Mouse (Mus musculus): ENCODE results near the gene Rab3d. TPM values are rescaled to one million over a fixed set of nuclear protein-coding genes. Genes with fewer than 3 reads are reported as not detected.

The Rab3d gene
- total and polyA plus RNA-seq, 2 experiments = 5.6 to 16.6 TPM

DNA sequence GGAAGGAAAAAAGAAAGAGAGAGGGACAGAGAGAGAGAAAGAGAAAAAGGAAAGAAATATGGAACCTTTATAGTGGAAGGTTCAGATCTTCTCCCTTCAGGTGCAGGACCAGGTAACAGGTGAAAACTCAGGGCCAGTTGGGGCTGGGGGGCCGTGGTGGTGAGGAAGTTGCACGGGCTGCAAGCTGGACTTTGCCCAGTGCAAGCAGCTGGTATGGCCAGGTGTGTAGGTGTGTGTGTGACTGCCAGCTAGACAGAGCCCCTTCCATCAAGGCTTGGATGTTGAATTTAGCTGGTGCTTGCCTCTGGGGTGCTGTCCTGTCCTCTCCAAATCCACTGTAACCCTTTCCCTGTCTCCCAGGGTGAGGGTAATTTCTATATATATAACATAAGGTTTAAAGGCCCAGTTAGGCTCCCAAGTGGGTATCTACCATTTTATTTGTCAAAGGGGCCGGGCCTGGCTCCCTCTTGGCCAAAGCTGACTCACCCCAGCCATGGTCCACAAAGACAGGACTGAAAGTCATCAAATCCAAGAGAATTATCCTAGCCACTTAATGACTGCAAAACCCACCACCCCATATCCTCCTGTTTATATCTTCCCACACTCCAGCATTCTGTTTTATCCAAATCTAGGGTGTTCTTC, 1.0 kb downstream of the Rab3d start:
- H3K9ac ChIP-seq (ENCODE audit: low read depth, low read length) = no peak overlapping the region
- H3K27me3 ChIP-seq (ENCODE audit: control insufficient read depth, insufficient read depth, low read length) = no peaks in the 10 kb centered on the region
- WGBS = 44% methylated on average over 3 of the region's 3 CpGs
- TF ChIP-seq CTCF (IDR thresholded peaks at IDR 0.05; ENCODE audit: low read depth, low read length) = no peak
- TF ChIP-seq POLR2A (IDR thresholded peaks at IDR 0.05; ENCODE audit: extremely low read depth, insufficient read depth, low read length) = no peak
- no peak overlapping the region; the same call in 1 of the 2 replicates for H3K4me3 ChIP-seq (ENCODE audit: insufficient read depth, low read depth, low read length)
- H3K36me3 ChIP-seq (ENCODE audit: control insufficient read depth, insufficient read depth, low read length) = no peaks in the 10 kb centered on the region
- peaks cover 5% of the 10 kb centered on the region; the same call in 1 of the 2 replicates for H3K4me1 ChIP-seq (ENCODE audit: control insufficient read depth, insufficient read depth, low read length)
- no peaks in the 10 kb centered on the region for H3K79me2 ChIP-seq (ENCODE audit: control insufficient read depth, insufficient read depth, low read length)
- DNase-seq (ENCODE audit: extremely low read depth, low read depth, low spot score) = no peak
- H3K27ac ChIP-seq (replicated peaks; ENCODE audit: insufficient read depth, low read depth, low read length) = no peak overlapping the region

DNA sequence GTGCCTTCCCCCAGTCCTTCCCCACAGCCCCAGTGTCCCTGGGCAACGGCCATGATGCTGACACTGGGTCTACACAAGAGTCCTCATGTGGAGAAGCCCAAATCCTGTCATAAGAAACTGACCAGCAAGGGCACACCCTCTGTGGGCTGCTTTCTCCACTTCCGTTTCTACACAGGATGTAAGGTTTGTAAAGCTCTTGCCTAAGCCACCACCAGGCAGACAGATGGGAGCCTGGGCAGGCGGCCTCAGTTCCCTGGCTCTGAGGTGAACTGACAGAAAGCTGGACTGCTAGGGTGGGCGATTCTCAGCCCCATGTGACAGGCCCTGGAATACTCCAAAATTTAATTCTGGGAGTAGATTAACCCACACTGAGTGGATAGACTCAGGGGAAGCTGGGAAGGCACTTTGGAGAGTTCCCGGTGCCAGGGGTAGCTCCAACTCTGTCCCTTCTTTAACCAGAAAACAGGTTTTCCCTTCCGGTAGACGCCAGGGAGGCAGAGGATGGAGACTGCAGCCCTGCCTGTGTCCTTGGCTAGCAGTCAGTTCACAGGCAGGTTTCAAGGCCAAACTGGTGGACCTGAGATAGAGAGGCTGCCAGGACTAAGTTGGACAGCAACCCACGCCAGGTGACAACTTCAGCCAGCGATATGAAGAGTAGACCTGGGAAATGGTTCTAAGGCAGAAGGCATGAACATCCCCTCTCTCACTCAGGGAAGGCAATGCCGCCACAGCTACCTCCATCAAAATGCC, 8.3 kb downstream of the Rab3d start:
- Histone ChIP-seq H3K27ac (replicated peaks; ENCODE audit: insufficient read depth, low read depth, low read length) (no peak overlapping the region), H3K27me3 (ENCODE audit: control insufficient read depth, insufficient read depth, low read length) (no peaks in the 10 kb centered on the region), H3K9ac (ENCODE audit: low read depth, low read length) (no peak overlapping the region), H3K4me1 (ENCODE audit: control insufficient read depth, insufficient read depth, low read length) (no peaks in the 10 kb centered on the region), H3K4me3 (ENCODE audit: insufficient read depth, low read depth, low read length) (no peak overlapping the region), H3K36me3 (ENCODE audit: control insufficient read depth, insufficient read depth, low read length) (no peaks in the 10 kb centered on the region), H3K79me2 (ENCODE audit: control insufficient read depth, insufficient read depth, low read length) (no peaks in the 10 kb centered on the region)
- TF ChIP-seq POLR2A (IDR thresholded peaks at IDR 0.05; ENCODE audit: extremely low read depth, insufficient read depth, low read length) (no peak), CTCF (IDR thresholded peaks at IDR 0.05; ENCODE audit: low read depth, low read length) (no peak)
- 82% methylated on average over 10 of the region's 10 CpGs for WGBS
- DNase-seq (ENCODE audit: extremely low read depth, low read depth, low spot score) = no peak

DNA sequence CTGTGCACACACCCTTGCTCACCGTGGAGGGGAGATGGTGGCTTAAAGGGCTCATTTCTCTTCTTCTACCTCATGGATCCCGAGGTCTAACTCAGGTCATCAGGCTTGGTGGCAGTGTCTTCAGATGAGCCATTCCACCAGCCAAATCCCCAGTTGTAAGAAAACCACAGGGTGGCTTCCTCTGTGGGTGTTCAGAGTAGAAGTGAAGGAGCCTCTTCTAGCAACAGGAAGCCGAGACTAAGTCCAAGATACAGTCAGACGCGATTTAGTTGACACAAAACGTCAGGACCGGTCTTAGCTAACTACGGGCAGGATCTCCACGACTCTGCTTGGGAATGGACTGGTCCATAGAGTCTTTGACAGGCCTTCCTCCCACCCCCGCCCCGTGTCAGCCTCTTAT, 9.8 kb downstream of the Rab3d start:
- no peak overlapping the region for H3K4me3 ChIP-seq (ENCODE audit: insufficient read depth, low read depth, low read length)

DNA sequence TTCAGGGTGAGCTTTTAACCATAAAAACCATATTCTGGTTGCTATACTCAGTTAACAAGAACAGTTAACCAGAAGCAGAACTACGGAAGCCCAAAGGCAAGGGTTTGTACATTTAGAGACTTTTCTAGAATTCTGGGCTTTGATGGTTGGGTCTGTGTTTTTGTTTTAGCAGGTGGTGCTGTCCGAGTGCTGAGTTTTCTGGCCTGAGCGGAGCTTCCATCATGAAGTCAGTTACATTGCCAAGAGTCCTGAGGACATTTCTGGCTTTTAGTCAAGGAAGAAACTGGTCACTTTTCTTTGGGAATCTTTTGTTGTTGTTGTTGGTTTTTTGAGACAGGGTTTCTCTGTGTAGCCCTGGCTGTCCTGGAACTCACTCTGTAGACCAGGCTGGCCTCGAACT, 14.0 kb downstream of the Rab3d start:
- TF ChIP-seq POLR2A (IDR thresholded peaks at IDR 0.05; ENCODE audit: extremely low read depth, insufficient read depth, low read length) = no peak
- TF ChIP-seq CTCF (IDR thresholded peaks at IDR 0.05; ENCODE audit: low read depth, low read length) = no peak
- WGBS = 88% methylated on average over 4 of the region's 4 CpGs
- no peak overlapping the region for H3K4me3 ChIP-seq (ENCODE audit: insufficient read depth, low read depth, low read length)
- no peak overlapping the region for H3K27ac ChIP-seq (replicated peaks; ENCODE audit: insufficient read depth, low read depth, low read length)
- no peaks in the 10 kb centered on the region for H3K27me3 ChIP-seq (ENCODE audit: control insufficient read depth, insufficient read depth, low read length)
- H3K4me1 ChIP-seq (ENCODE audit: control insufficient read depth, insufficient read depth, low read length) = peaks cover 2% of the 10 kb centered on the region; the same call in 1 of the 2 replicates
- no peaks in the 10 kb centered on the region for H3K36me3 ChIP-seq (ENCODE audit: control insufficient read depth, insufficient read depth, low read length)
- H3K9ac ChIP-seq (ENCODE audit: low read depth, low read length) = no peak overlapping the region
- DNase-seq (ENCODE audit: extremely low read depth, low read depth, low spot score) = no peak
- no peaks in the 10 kb centered on the region for H3K79me2 ChIP-seq (ENCODE audit: control insufficient read depth, insufficient read depth, low read length)

More for the DNA sequence above, 9.8 kb downstream of the Rab3d start:
- Histone ChIP-seq H3K79me2 (ENCODE audit: control insufficient read depth, insufficient read depth, low read length) (no peaks in the 10 kb centered on the region), H3K27me3 (ENCODE audit: control insufficient read depth, insufficient read depth, low read length) (no peaks in the 10 kb centered on the region), H3K4me1 (ENCODE audit: control insufficient read depth, insufficient read depth, low read length) (no peaks in the 10 kb centered on the region), H3K27ac (replicated peaks; ENCODE audit: insufficient read depth, low read depth, low read length) (no peak overlapping the region), H3K9ac (ENCODE audit: low read depth, low read length) (no peak overlapping the region), H3K36me3 (ENCODE audit: control insufficient read depth, insufficient read depth, low read length) (no peaks in the 10 kb centered on the region)
- DNase-seq (ENCODE audit: extremely low read depth, low read depth, low spot score) = no peak
- TF ChIP-seq POLR2A (IDR thresholded peaks at IDR 0.05; ENCODE audit: extremely low read depth, insufficient read depth, low read length) (no peak), CTCF (IDR thresholded peaks at IDR 0.05; ENCODE audit: low read depth, low read length) (no peak)
- 70% methylated on average over 11 of the region's 11 CpGs for WGBS

DNA sequence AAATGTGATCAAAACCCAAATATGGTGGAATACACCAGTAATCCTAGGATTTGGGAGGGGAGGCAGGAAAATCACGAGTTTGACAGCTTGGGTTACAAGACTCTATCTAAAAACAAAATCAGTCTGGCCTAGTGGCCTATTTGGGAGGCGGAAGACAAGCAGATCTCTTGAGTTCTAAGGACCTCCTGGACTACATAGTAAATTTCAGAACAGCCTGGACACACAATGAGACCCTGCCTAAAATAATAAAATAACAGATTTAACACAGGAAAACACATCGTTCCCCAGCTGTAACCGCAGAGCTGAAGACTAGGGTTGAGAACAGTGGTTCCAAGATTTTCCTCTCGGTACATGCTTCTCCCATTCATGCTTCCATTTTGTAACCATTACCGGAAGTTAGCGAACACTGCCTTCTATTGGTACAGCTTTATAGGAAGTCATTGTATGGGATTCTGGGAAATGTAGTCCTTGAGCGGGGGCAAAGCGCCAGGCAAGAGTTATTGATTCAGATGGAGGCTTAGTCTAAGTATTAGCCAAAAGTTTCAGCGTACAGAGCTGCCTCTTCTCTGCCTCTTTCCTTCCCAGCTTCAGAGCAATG, 16.7 kb downstream of the Rab3d start:
- Histone ChIP-seq H3K9ac (ENCODE audit: low read depth, low read length) (no peak overlapping the region), H3K36me3 (ENCODE audit: control insufficient read depth, insufficient read depth, low read length) (no peaks in the 10 kb centered on the region), H3K4me3 (ENCODE audit: insufficient read depth, low read depth, low read length) (peak overlapping the region; percentile 61), H3K4me1 (ENCODE audit: control insufficient read depth, insufficient read depth, low read length) (peaks cover 2% of the 10 kb centered on the region; the same call in 1 of the 2 replicates), H3K27me3 (ENCODE audit: control insufficient read depth, insufficient read depth, low read length) (no peaks in the 10 kb centered on the region), H3K79me2 (ENCODE audit: control insufficient read depth, insufficient read depth, low read length) (no peaks in the 10 kb centered on the region), H3K27ac (replicated peaks; ENCODE audit: insufficient read depth, low read depth, low read length) (no peak overlapping the region)
- peak; percentile 91 for DNase-seq (ENCODE audit: extremely low read depth, low read depth, low spot score)
- 9% methylated on average over 10 of the region's 10 CpGs for WGBS
- TF ChIP-seq POLR2A (IDR thresholded peaks at IDR 0.05; ENCODE audit: extremely low read depth, insufficient read depth, low read length) (no peak), CTCF (IDR thresholded peaks at IDR 0.05; ENCODE audit: low read depth, low read length) (no peak)

Data from liver, adult 2 months (tissue).